8 mouse cellular contexts compared by ENCODE assay signal in genomic region chr19:53529705-53530562, GRCm38 (mm10). TPM values are rescaled to one million over a fixed set of nuclear protein-coding genes. Genes with fewer than 3 reads are reported as not detected.
DNase-seq lines count a peak whose midpoint lies in the region; ATAC-seq and TF ChIP-seq lines count a peak whose summit lies in the region.

No protein-coding gene starts in this region.

- 2% methylated on average over 31 of the region's 31 CpGs for WGBS in heart, embryonic 10.5 days
- WGBS in kidney, postnatal 0 days: 5% methylated on average over 31 of the region's 31 CpGs

- ATAC-seq in kidney, postnatal 0 days (replicated peaks; ENCODE audit: low FRiP score, low read depth): peak; percentile 26
- peak; percentile 23 for ATAC-seq in megakaryocyte, adult 5-6 weeks (ENCODE audit: poor library complexity, severe bottlenecking)

- H3K27me3 ChIP-seq in heart, embryonic 10.5 days (ENCODE audit: insufficient read depth, poor library complexity, severe bottlenecking): no peaks in the 10 kb centered on the region; the same call in 1 of the 2 replicates
- no peaks in the 10 kb centered on the region for H3K27me3 ChIP-seq in kidney, postnatal 0 days (ENCODE audit: insufficient read depth, low read length)
- H3K27me3 ChIP-seq in splenic B cell, adult 2 months (ENCODE audit: control insufficient read depth, insufficient read depth, low read length, poor library complexity, severe bottlenecking): no peaks in the 10 kb centered on the region

- H3K27ac ChIP-seq in heart, embryonic 10.5 days: peak overlapping the region; percentile 93
- H3K27ac ChIP-seq in kidney, postnatal 0 days: peak overlapping the region; percentile 37; the same call in 1 of the 2 replicates

- peaks cover 49% of the 10 kb centered on the region for H3K4me1 ChIP-seq in heart, embryonic 10.5 days
- H3K4me1 ChIP-seq in kidney, postnatal 0 days (replicated peaks; ENCODE audit: insufficient read depth, low read length): peaks cover 21% of the 10 kb centered on the region

- peaks cover 10% of the 10 kb centered on the region; the same call in 1 of the 2 replicates for H3K36me3 ChIP-seq in heart, embryonic 10.5 days
- H3K36me3 ChIP-seq in kidney, postnatal 0 days (ENCODE audit: insufficient read depth, low read length): peaks cover 2% of the 10 kb centered on the region; the same call in 1 of the 2 replicates
- peaks cover 3% of the 10 kb centered on the region; the same call in 1 of the 2 replicates for H3K36me3 ChIP-seq in splenic B cell, adult 2 months (ENCODE audit: control insufficient read depth, insufficient read depth, low read length, poor library complexity, severe bottlenecking)

- peak overlapping the region; percentile 87 for H3K4me3 ChIP-seq in heart, embryonic 10.5 days
- peak overlapping the region; percentile 61 for H3K4me3 ChIP-seq in kidney, postnatal 0 days (replicated peaks; ENCODE audit: low read depth, low read length)

- H3K9ac ChIP-seq in kidney, postnatal 0 days (ENCODE audit: low read depth, low read length): peak overlapping the region; percentile 71

- peak overlapping the region; percentile 74 for H3K4me2 ChIP-seq in kidney, postnatal 0 days (ENCODE audit: low read length)

- no peaks in the 10 kb centered on the region for H3K9me3 ChIP-seq in heart, embryonic 10.5 days
- H3K9me3 ChIP-seq in kidney, postnatal 0 days (replicated peaks; ENCODE audit: low read length): no peaks in the 10 kb centered on the region

- TF ChIP-seq CTCF in kidney, postnatal 0 days (IDR thresholded peaks at IDR 0.05; ENCODE audit: low read depth): no peak

- DNase-seq in gastrocnemius, postnatal 14 days: peak; percentile 18
- DNase-seq in gastrocnemius, adult 18-20 months (ENCODE audit: low spot score): no peak
- DNase-seq in cerebellum, adult 18-20 months: peak; percentile 51 to 54
- DNase-seq in heart, embryonic 10.5 days (ENCODE audit: low spot score): no peak
- DNase-seq in kidney, postnatal 0 days (ENCODE audit: low spot score): peak; percentile 61
- peak; percentile 62 for DNase-seq in splenic B cell, adult 2 months (ENCODE audit: low read depth, low spot score)
- no peak for DNase-seq in left cerebral cortex, adult 9 months (ENCODE audit: low spot score in 2 of 2)

- intact Hi-C loops in gastrocnemius, postnatal 14 days (cut with DNase I; ENCODE audit: low total_unique reads): no loop called here

RNA-seq across cellular contexts. Expression of gene Dusp5, which starts 1.0 kb away (rescaled TPM):
- total RNA-seq in gastrocnemius, postnatal 14 days (2021): 1 to 10 TPM; 1.3 to 2.2 TPM
- total RNA-seq in gastrocnemius, adult 18-20 months (2021): 1 to 10 TPM in 1 of 2 experiments, under 1 TPM in 1; 0.84 to 1.2 TPM
- 11.9 and 15.9 TPM in 2 replicates for polyA plus RNA-seq in heart, embryonic 10.5 days (2016; fragmentation: Nextera tagmentation; extraction: Ambion mirVana)
- 8.1 and 8.7 TPM in 2 replicates for polyA plus RNA-seq in kidney, postnatal 0 days (2015; fragmentation: Nextera tagmentation; extraction: Ambion mirVana)
- 4.3 and 5.0 TPM in 2 replicates for total RNA-seq in megakaryocyte, adult 5-6 weeks (2015)
- total RNA-seq in megakaryocyte, adult 5-6 weeks (2017): 4.6 and 6.4 TPM in 2 replicates

RNA-seq across cellular contexts. Expression of gene Nutf2-ps1, which starts 58.9 kb away (rescaled TPM):
- 10 to 100 TPM; 74.8 to 76.8 TPM for total RNA-seq in gastrocnemius, postnatal 14 days (2021)
- total RNA-seq in gastrocnemius, adult 18-20 months (2021): 10 to 100 TPM; 61.0 to 64.3 TPM
- 373 and 457 TPM in 2 replicates for polyA plus RNA-seq in heart, embryonic 10.5 days (2016; fragmentation: Nextera tagmentation; extraction: Ambion mirVana)
- 287 TPM in 2 replicates for polyA plus RNA-seq in kidney, postnatal 0 days (2015; fragmentation: Nextera tagmentation; extraction: Ambion mirVana)
- total RNA-seq in megakaryocyte, adult 5-6 weeks (2015): 36.9 and 38.7 TPM in 2 replicates
- 46.3 and 61.1 TPM in 2 replicates for total RNA-seq in megakaryocyte, adult 5-6 weeks (2017)

Comparison
In these comparisons a context has a peak if more than half of its experiments do, and no peak if none do; other contexts are left out.
1. DNase-seq: peak in gastrocnemius, postnatal 14 days (single experiment), cerebellum, adult 18-20 months (2 of 2), kidney, postnatal 0 days (single experiment) and splenic B cell, adult 2 months (single experiment); none in gastrocnemius, adult 18-20 months (single experiment), heart, embryonic 10.5 days (single experiment) and left cerebral cortex, adult 9 months (0 of 2).